Mouse (Mus musculus) stomach, postnatal 0 days (tissue): ENCODE measurements around the gene Cd79b.

Source experiments
- CTCF ChIP-seq: IDR thresholded peaks from 2 replicates; pipeline ENCODE4 v1.5.1; 2016; ENCODE audit warnings: antibody characterized with exemption, low read depth, mild to moderate bottlenecking, moderate library complexity
- EP300 ChIP-seq: optimal IDR thresholded peaks from 2 replicates; pipeline ENCODE3; 2016; ENCODE audit warnings: antibody characterized with exemption

DNA sequence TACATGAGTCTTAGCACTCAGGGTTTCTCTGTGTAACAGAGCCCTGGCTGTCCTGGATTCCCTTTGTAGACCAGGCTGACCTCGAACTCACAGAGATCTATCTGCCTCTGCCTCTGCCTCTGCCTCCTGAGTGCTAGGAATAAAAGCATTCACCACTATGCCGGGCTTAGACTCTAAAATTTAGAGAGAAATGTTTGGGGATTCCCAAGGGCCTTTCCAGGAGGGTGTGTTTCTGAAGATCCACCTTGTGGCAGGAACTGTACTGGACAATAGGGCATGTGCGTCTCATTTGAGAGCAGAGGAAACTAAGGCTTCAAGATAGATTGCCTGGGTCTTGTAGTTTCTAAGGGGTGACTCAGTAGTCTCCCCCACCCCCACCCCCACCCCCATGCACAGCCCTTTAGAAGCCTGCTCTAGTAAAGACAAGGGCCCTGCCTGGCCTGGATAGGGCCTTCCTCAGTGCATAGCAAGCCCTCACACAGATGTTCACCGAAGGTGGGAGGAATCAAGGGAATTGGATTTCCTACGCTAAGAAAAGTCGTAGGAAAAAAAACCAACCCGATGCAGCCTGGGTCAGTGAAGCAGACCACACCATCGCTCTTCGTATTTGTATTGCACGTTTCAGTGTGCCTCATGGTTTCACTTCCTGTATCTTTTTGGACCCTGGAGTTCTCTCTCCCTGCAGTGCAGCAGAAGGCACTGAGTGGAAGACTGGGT, 9.1 kb downstream of the Cd79b start:
- TF ChIP-seq CTCF, result no peak
- TF ChIP-seq EP300, result no peak
